Mouse (Mus musculus) spleen, postnatal 14 days (tissue): Measurements from ENCODE around the gene Myrfl.

Experiments used
- DNase-seq, 2 experiments: peaks; one replicate each; pipeline ENCODE4 v3.0.0; 2021 to 2022; ENCODE audit warnings: low spot score in 2 of 2

The Myrfl gene

DNA sequence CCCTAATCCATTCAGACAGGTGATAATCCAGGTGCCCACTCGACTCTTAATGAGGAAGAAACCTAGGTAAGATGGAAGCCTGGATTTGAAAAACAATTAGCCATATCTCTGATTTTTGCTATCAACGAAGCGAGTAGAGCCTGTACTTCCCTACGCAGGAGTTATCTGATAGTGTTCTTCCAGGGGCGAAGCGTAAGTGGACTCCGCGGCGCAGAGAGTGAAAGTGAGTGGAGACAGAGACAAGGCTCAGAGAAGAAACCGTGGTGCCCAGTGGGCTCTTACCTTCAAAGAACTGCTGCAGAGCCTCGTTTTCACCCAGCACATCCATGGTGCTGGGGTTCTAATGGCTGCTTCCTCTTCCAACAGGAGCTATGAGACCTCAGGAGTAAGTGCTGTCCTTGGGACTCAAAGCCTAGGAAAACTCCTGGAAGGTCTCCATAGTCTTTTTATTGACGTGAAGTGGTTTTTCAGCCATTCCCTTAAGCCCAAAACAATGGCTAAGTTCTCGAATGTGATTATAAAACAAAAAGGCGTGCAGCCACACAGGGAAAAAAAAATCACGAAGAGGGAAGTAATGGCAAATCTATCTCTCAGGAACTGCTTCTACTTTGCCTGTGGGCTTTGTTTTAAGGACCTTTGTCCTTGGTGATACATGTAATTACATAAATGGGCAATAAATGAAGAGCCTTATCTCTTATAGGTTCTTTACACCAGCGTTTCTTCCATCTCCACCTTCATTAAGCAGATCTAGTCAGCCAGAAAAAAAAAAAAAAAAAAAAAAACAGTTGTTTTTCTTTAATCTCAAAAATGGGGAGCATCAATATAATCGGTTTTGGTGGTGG is at the start of gene Myrfl:
Gene Myrfl, minus strand, starts transcription at position 584 of the 842 bp plus-strand sequence.
- no peak for DNase-seq

DNA sequence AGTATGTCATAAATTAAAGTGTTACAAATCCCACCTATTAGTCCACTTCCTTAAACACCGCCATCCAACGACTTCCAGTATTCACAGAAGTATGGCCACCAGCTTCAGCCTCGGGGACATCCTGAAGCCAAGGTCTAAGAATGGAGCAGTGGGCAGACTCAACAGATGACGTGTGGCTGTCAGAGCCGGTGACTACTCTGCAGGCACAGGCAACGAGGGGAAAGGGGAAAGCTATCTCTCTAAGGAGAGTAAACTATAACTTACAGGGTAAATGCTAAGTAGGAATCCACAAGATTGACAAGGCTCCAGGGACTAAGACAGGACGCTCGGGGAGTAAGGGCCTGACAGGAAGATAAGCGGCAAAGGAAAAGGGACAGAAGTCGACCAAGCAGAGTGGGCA is 48.2 kb upstream of the Myrfl start:
- DNase-seq, result no peak

DNA sequence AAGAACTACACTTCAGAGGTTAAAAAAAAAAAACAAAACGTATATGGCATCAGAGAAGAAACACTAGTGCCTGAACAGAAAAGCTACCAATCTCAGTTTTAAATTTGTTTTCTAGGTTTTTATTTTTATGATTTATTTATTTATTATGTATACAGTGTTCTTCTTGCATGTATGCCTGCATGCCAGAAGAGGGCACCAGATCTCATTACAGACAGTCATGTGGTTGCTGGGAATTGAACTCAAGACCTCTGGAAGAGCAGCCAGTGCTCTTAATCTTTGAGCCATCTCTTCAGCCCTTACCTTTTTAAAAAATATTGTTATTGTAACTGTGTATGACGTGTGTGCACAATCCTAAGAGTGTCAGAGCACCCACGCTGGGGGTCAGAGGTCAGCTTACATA is 47.4 kb upstream of the Myrfl start:
- no peak for DNase-seq

DNA sequence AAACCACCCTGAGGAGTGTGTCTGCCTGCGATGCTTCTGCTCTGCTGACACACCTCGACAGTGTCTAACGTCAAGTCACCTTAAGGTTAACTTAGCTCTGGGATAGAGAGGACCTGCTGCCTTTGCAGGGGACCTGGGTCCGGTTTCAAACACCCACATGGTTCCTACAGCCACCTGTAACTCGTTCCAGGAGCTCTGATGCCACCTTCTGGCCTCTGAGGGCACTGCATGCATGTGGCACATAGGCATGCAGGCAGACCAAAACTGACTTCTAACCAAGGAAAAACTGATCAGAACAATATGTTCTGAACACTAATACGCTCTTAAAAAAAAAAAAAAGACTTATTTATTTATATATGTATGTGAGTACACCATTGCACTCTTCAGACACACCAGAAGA is 46.3 kb upstream of the Myrfl start:
- peak in 1 of 2 experiments; percentile 36 for DNase-seq

DNA sequence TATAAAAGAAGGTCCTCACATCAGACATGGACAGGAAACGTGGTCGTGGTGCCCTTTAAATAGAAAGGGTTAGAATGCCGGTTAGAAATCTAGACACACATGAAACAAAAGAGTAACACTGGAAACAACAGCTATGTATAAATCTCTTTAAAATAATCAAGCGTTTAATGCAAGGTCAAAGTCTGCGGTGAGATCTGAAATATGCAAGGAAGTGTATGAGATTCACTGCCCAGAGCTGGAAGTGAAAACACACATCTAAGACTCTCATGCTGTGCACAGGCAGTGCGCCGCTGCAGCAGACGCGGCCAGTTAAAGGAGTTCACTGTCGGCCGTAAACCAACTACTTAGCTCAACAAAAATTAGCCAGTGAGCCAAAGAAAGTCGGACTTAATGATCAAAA is 38.3 kb upstream of the Myrfl start:
- no peak for DNase-seq

DNA sequence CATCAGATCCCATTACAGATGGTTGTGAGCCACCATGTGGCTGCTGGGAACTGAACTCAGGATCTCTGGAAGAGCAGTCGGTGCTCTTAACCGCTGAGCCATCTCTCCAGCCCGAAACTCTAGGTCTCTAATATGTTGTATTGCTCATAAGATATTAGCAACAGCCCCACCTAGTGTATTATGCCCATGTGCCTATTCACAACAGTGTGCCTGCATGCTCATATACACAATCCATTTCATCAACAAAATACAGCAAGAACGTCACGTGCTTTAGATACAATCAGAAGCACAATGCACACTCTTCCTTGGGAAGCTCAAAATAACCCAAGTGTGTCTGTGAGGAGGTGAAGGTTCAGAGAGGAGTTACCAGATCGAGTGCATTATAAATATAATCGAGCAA is 37.1 kb upstream of the Myrfl start:
- no peak for DNase-seq

DNA sequence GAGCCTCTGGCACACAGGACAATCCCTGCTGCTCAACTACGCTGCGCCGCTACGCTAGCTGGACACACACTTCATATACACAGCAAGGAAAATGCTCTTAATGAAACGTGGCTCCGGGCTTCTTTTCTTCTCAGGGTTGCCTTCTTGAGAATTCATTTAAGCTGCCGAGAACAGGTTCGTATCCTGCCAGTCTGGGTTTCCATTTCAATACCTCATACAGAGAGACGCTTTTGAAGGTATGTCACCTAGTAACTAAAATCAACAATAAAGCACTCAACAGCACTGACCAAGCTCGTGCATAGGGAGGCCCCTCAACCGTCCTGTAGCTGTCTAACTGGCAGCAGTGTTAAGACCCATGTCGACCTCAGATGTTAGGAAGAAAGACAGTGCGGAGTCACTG is 35.7 kb upstream of the Myrfl start:
- DNase-seq, result no peak

DNA sequence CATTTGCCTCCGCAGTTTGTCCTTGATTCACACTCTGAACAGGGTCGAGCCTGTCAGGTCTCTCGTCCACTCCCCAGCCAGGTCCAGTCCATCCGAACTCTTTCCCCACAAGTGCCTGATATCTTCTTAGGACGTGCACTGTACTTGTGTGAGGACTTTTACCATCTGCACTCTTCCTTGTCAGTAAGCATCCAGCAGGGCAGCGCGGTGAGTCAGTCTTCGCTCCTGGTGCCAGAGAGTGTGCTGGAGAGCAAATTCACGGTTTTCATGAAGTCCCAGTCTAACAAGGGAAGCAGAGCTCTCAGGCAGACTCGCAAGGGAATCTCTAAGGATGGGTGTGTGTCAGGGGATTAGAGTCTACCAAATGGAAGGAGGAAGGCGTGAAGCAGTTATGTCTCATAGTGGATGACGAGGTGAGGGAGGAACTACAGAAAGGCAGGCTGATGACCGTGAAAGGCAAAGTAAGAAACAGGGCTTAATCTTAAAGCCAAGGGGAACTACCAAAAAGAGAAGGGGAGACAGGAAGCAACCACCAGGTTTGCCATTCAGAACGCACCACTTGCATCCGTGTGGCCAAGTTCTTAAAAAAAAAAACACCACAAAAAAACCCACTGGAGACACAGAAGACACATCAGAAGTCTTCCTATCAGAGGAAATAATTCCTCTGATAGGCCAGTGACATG is 34.9 kb upstream of the Myrfl start:
- no peak for DNase-seq

DNA sequence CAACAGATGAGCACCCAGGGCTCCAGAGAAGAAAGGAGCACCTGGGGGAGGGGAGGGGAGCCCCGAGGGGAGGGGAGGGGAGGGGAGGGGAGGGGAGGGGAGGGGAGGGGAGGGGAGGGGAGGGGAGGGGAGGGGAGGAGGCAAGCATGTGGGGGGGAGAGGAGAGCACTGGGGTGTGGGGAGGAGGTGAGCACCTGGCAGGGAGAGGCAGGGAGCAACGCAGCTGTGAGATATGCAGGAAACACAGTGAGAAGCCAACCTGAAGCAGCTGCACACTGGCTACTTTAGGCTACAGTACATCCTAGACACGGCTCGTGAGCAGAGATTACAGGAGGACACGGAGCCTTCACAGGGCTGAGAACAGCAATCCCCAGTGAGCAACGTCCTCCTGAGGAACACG is 34.2 kb upstream of the Myrfl start:
- no peak for DNase-seq

DNA sequence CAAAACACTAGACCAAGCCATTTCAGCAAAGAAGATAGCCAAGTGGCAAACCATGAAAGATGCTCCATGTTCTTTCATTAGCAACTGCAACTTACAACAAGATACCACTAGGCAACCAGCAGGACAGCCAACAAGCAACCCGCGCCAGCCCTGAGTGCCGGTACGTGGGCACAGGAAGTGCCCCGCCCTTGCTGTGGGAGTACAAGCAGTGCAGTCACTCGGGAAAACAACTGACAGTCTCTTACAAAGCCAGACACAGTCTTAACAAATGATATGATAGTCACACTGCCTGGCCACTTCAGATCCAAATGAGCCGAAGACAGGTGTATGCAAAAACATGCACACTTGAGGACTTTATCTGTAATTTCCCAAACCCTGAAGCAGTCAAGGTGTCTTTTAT is 33.8 kb upstream of the Myrfl start:
- DNase-seq, result peak in 1 of 2 experiments; percentile 37

DNA sequence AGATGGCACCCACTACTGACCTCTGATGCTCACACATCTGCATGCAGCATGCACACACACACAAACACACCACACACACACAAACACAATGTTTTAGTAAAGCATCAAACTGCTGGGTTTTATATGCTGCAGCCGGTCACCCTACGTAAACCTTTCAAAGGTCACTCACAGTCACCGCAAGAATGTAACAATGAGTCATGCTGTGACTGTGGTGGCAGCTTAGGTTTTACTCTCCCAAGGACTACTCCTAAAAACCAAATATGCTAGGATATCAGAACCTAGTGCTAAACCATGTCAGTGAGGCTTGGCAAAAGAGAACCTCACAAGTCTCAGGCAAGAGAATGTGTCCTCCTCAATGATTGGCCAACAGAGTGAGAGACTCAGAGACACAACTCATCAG is 32.1 kb upstream of the Myrfl start:
- DNase-seq, result no peak

DNA sequence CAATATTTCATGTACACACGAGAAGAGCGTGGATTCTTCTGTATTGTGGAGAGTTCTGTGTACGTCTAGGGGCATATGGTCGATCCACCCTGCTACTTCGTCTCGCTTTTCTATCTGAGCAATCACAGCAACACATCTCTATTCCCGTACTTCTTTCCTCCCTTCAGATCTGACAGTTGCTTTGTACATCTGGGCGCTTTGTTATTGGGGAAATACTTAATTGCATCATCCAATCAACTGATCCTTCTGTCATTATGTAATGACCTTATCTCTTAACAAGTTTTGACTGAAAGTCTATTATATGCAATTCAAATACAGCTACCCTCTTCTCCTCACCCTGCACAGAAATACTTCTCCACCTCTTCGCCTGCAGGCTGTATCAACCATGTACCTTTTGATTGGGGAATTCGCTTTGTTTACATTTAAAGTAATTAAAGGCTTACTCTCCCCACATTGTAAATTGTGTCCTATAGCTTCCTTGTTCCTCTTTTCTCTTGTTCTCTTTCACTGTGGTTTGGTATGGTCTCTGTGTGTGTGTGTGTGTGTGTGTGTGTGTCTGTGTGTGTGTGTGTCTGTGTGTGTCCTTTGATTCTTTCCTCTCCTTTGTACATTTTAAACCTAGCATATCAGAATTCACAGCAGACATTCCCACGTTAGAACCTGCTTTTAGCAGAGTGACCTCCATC is 29.9 kb upstream of the Myrfl start:
- DNase-seq, result no peak

DNA sequence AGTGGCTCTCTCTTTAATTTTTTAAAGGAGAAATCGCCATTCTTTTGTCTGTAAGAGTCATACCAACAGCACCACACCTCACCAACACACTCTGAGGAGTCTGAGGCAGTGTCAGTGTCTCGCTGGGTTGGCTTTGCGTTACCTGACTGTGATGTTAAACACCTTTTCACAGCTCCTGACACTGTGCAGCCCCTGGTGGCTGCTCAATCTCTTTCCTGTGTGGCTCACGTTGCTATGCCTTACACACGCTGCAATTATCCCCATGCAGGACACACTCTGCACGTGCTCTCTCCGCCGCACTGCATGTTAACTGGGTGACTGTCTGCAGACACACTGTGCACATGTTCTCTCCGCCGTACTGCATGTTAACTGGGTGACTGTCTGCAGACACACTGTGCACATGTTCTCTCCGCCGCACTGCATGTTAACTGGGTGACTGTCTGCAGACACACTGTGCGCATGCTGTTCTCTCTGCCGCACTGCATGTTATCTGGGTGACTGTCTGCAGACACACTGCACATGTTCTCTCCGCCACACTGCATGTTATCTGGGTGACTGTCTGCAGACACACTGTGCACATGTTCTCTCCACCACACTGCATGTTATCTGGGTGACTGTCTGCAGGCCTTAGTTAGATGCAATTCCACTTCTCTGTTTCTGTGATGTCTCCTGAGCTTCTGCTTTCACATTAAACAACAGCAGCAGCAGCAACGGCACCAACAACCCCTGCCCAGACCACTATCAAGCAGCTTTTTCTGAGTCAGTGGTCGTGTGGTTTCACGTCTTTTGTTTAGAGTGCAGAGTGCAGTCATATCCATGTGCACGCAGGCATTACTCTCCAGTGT is 27.2 kb upstream of the Myrfl start:
- DNase-seq, result no peak

DNA sequence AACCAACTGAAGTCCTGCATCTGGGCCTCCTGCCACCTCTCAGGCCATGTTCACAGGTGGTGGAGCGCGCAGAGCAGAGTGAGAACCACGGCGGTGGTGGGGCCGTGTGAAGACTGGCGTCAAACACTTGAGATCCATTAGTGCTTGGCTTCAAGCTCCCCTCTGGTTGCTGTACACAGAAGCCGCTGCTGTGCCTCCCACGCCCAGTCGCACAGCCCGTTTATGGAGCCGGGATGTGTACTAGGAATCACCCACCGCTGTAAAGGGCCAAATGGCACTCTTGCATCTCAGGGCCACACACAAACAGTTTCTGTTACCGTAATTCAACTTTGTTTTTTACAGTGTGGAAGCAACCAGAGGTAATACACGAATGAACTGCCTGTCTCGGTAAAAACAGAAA is 25.4 kb upstream of the Myrfl start:
- no peak for DNase-seq

DNA sequence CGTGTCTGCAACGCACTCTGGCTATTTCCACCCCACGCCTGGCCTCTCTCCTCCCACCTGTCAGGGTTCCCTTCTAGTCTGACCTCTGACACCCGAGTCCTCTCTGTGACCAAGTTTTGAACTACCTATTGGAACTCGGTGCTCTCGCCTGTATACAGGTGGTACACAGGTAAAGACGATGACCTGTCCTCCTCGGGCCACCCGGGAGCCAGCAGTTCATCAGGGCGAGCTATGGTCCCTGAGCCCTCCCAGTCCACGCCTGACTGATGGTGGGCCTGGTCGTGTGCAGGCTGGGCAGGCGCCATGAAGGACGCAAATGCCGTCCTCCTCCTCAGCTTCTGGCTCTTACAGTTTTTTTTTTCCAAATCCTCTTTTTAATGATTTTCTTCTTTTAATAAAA is 24.7 kb upstream of the Myrfl start:
- DNase-seq, result no peak

DNA sequence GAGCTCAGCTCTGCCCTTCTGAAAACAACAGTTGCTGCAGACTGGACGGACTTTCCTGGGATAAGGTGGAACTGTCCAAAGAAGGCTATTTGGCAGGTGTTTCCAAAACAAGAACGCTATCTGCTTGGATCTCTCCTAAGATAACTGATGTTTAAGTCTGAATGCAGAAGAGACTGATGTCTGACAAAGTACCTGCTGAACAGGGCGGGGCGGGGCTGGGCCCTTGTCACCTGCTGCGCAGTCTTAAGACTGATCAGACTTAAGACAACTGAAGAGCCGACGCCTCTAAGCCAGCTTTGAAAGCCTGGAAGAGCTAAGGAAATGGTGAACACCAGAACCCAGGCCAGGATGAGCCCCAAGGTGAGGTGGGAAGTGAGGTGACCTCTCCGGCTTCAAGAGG is 23.9 kb upstream of the Myrfl start:
- no peak for DNase-seq

DNA sequence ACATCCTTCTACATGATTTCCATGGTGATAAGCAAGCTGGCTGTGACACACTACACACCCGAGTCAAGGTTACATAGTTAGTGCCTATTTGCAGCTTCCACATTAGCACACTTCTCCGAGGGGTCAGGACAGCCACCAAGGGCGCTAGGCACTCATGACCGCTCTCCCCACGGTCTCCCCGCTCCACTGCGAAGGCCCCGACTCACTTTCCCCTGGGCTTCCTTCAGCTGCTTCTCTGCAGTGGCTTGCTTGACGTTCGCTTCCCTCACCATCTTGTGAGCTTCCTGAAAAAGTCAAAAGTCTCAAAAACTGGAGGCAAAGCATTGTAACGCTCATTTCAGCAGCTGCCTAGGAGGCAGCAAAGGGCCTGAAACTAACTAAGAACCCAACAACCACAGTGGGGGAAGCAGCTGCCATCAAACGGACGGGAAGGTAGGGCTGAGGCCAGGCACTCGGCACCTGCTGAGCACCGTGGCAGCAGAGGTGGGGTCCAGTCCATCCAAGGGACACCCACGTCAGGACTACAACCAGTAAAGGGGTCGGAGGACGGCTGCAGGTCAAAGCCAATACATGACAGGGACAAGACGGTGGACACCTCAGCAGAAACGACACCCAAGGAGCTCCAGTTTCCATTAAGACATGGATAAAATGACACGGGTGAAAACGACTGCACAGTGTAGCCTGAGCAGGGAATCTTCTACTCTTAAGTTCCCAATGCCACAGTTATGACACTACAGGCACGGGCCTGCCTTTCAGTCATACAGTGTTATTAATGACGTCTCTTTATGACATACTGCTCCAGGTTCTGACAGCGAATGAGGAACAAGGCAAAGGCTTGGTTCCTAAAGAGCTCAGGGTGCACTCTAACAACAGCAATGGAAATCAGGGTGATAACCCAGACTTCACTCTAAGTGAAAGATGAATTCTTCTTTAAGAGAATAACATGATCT is 22.9 kb upstream of the Myrfl start:
- DNase-seq, result no peak

DNA sequence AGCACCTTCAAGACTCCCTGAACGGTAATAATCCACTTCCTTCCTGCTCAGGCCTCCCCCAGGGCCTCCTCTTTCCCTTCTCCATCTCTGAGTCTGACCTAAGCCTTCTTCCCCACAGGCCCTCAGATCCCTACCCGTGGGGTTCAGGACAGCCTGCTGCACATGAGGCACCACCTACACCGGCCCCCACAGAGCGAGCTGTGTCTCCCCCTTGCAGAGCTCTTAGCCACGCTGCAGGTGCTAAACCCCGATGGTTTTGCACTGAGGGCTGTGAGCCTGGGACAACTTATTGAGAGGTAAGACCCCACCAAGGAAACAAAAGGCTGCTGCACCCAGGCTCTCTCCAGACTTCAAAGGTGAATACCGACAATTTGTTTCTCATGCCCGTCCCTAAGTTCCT is 19.9 kb upstream of the Myrfl start:
- no peak for DNase-seq

DNA sequence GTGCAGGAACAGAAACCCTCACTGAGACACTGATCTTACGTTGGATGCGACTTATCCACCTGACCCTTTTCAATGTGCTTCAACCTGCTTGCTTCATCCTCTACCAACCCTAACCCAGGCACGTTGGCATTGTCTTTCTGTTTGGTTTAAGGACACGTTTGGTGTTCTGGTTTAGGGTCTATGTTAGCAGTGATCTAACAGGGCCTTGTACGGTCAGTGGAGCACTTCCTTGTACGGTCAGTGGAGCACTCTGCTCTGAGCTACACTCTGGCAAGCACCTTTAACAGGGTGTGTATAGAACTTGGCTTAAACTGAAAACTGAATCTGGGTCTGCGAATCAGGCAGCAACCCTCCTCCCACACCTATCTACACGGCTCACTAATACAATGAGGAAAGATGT is 18.6 kb upstream of the Myrfl start:
- no peak for DNase-seq

DNA sequence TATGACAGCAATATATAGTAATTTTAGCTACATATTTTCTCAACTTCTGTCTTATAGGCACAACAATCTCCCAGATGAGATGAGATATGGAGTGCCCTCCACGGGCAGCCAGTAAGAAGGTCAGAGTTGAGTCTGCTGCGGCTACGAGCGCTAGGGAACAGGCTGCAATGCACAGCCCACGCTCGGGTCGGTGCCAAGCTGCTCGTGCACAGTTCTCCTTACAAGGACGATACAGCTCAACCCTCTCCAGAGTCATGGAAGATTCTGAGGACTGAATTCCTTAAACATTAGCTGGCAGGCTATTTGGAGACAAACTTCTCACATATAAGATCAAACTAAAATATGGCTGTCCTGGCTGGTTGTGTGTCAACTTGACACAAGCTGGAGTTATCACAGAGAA is 17.9 kb upstream of the Myrfl start:
- DNase-seq, result no peak
